In genomic region chr14:104538108-104538866, GRCm38 (mm10) we compare ENCODE assay signal across 16 mouse cellular contexts. TPM values are rescaled to one million over a fixed set of nuclear protein-coding genes. Genes with fewer than 3 reads are reported as not detected.
DNase-seq lines count a peak whose midpoint lies in the region; ATAC-seq and TF ChIP-seq lines count a peak whose summit lies in the region.
"Had no signal": no experiment of that assay in that cellular context is flagged by ENCODE, and none has a peak within 500 bp of the region (broad histone marks: within the 10 kb centered on the region; RNA-seq: fewer than 3 reads in every experiment).

No protein-coding gene starts in this region.

- no peaks in the 10 kb centered on the region for H3K27me3 ChIP-seq in midbrain, postnatal 0 days (ENCODE audit: insufficient read depth, low read length)
- H3K27me3 ChIP-seq: heart, embryonic 12.5 days; kidney, embryonic 15.5 days had no signal

- H3K9me3 ChIP-seq in midbrain, postnatal 0 days (ENCODE audit: low read length) = no peaks in the 10 kb centered on the region
- H3K9me3 ChIP-seq: heart, embryonic 12.5 days; kidney, embryonic 15.5 days had no signal

- H3K4me2 ChIP-seq in midbrain, postnatal 0 days (ENCODE audit: low read depth, low read length, poor library complexity, severe bottlenecking) = no peak overlapping the region
- H3K4me2 ChIP-seq: heart, embryonic 12.5 days; kidney, embryonic 15.5 days had no signal

- DNase-seq in layer of hippocampus, adult 11-12 months (ENCODE audit: low spot score) = peak; percentile 16
- no peak for DNase-seq in layer of hippocampus, adult 9-11 months
- peak; percentile 39 to 62 for DNase-seq in cerebellum, postnatal 25 days
- peak; percentile 15 for DNase-seq in midbrain, postnatal 0 days (ENCODE audit: low spot score)
- no peak for DNase-seq in kidney, postnatal 14 days
- no peak for DNase-seq in adrenal gland, adult 18-20 months (ENCODE audit: low spot score in 2 of 2)
- DNase-seq in lung, postnatal 14 days = no peak
- DNase-seq: adrenal gland, adult 2 months; right cerebral cortex, postnatal 14 days; thymus, postnatal 25 days had no signal

- no peak overlapping the region for H3K27ac ChIP-seq in midbrain, postnatal 0 days (ENCODE audit: low read depth, low read length)
- H3K27ac ChIP-seq: kidney, embryonic 15.5 days; liver, embryonic 14.5 days; macrophage had no signal

- no peaks in the 10 kb centered on the region for H3K36me3 ChIP-seq in midbrain, postnatal 0 days (ENCODE audit: insufficient read depth, low read length)
- H3K36me3 ChIP-seq: heart, embryonic 12.5 days; kidney, embryonic 15.5 days had no signal

- ATAC-seq in cerebellum, adult (ENCODE audit: insufficient number of reproducible peaks, low FRiP score, low TSS enrichment) = peak; percentile 62
- no peak for ATAC-seq in midbrain, postnatal 0 days (ENCODE audit: low FRiP score)
- ATAC-seq: CD4-positive, CD25-positive, alpha-beta regulatory T cell, adult 4 months had no signal

- no peak overlapping the region for H3K9ac ChIP-seq in midbrain, postnatal 0 days (replicated peaks; ENCODE audit: low read length, poor library complexity, severe bottlenecking)
- H3K9ac ChIP-seq: heart, embryonic 12.5 days; kidney, embryonic 15.5 days; liver, embryonic 14.5 days had no signal

- no peaks in the 10 kb centered on the region for H3K4me1 ChIP-seq in midbrain, postnatal 0 days (ENCODE audit: insufficient read depth, low read length)
- H3K4me1 ChIP-seq: heart, embryonic 12.5 days had no signal

- TF ChIP-seq CTCF in midbrain, postnatal 0 days (IDR thresholded peaks at IDR 0.05) = no peak

- 66% methylated on average over 10 of the region's 10 CpGs for WGBS in midbrain, postnatal 0 days

- H3K4me3 ChIP-seq in midbrain, postnatal 0 days (ENCODE audit: low read depth, low read length) = no peak overlapping the region
- H3K4me3 ChIP-seq: heart, embryonic 12.5 days; kidney, embryonic 15.5 days had no signal

RNA-seq across cellular contexts. Expression of gene Rnf219, which starts 15.8 kb away (rescaled TPM):
- total RNA-seq in midbrain, postnatal 0 days (2014; rRNA removed) = 11.9 and 22.0 TPM in 2 replicates
- polyA plus RNA-seq in midbrain, postnatal 0 days (2015; fragmentation: Nextera tagmentation; extraction: Ambion mirVana) = 18.7 and 26.3 TPM in 2 replicates
- total RNA-seq in adrenal gland, adult 18-20 months (2021) = 1 to 10 TPM; 5.5 to 7.5 TPM

Comparison
In these comparisons a context has a peak if more than half of its experiments do, and no peak if none do; other contexts are left out.
1. DNase-seq: peak in layer of hippocampus, adult 11-12 months (single experiment), cerebellum, postnatal 25 days (2 of 2) and midbrain, postnatal 0 days (single experiment); none in layer of hippocampus, adult 9-11 months (single experiment), kidney, postnatal 14 days (single experiment), adrenal gland, adult 18-20 months (0 of 2) and lung, postnatal 14 days (single experiment).